Comparison of ENCODE assay signal across 9 mouse cellular contexts in the genomic region with DNA sequence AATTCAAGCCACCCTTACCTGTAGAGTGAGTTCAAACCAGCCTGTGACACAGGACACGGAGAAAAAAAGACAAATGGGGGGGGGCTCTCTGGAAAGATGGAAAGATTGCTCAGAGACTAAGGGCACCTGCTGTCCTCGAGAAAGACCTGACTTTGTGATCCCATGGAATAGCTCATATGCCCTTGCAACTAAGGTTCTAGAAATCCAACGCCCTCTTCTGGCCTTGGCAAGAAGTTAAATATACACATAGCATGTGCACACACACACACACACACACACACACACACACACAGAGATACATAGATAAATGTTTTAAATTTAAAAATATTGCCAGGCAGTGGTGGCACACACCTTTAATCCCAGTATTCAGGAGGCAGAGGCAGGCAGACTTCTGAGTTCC. TPM values are rescaled to one million over a fixed set of nuclear protein-coding genes. Genes with fewer than 3 reads are reported as not detected.
A peak's percentile ranks its signal among the peaks of the same experiment; 100 is the strongest.
DNase-seq lines count a peak whose midpoint lies in the region; ATAC-seq and TF ChIP-seq lines count a peak whose summit lies in the region.
"Had no signal": no experiment of that assay in that cellular context is flagged by ENCODE, and none has a peak within 500 bp of the region (broad histone marks: within the 10 kb centered on the region; RNA-seq: fewer than 3 reads in every experiment).

No protein-coding gene starts in this region.

- no peaks in the 10 kb centered on the region for H3K36me3 ChIP-seq in kidney, embryonic 16.5 days (ENCODE audit: insufficient read depth, low read length)
- H3K36me3 ChIP-seq in embryonic facial prominence, embryonic 10.5 days (replicated peaks) = no peaks in the 10 kb centered on the region
- H3K36me3 ChIP-seq in intestine, postnatal 0 days (ENCODE audit: control insufficient read depth, insufficient read depth) = no peaks in the 10 kb centered on the region; the same call in 1 of the 2 replicates
- H3K36me3 ChIP-seq in neural tube, embryonic 14.5 days (ENCODE audit: control insufficient read depth, insufficient read depth, low read length) = no peaks in the 10 kb centered on the region

- ATAC-seq in kidney, embryonic 16.5 days (ENCODE audit: low FRiP score, low TSS enrichment) = no peak
- ATAC-seq in intestine, postnatal 0 days = no peak
- no peak for ATAC-seq in neural tube, embryonic 14.5 days (ENCODE audit: low read depth)

- no peak overlapping the region for H3K27ac ChIP-seq in kidney, embryonic 16.5 days (ENCODE audit: low read length)
- H3K27ac ChIP-seq in embryonic facial prominence, embryonic 10.5 days (replicated peaks) = peak overlapping the region; percentile 91
- no peak overlapping the region for H3K27ac ChIP-seq in intestine, postnatal 0 days (ENCODE audit: low read depth, low read length)
- no peak overlapping the region for H3K27ac ChIP-seq in neural tube, embryonic 14.5 days (ENCODE audit: low read depth, low read length)

- H3K4me3 ChIP-seq in kidney, embryonic 16.5 days (ENCODE audit: low read length) = no peak overlapping the region
- peak overlapping the region; percentile 80 for H3K4me3 ChIP-seq in embryonic facial prominence, embryonic 10.5 days
- no peak overlapping the region for H3K4me3 ChIP-seq in intestine, postnatal 0 days (ENCODE audit: low read depth, low read length)
- peak overlapping the region; percentile 61; the same call in 1 of the 2 replicates for H3K4me3 ChIP-seq in neural tube, embryonic 14.5 days (ENCODE audit: low read depth, low read length)

- peak overlapping the region; percentile 87 for H3K4me2 ChIP-seq in kidney, embryonic 16.5 days (replicated peaks; ENCODE audit: low read depth, low read length)
- peak overlapping the region; percentile 70 for H3K4me2 ChIP-seq in intestine, postnatal 0 days (replicated peaks; ENCODE audit: low read depth)
- H3K4me2 ChIP-seq in neural tube, embryonic 14.5 days (ENCODE audit: low read depth, low read length) = peak overlapping the region; percentile 73

- peaks cover 9% of the 10 kb centered on the region for H3K4me1 ChIP-seq in kidney, embryonic 16.5 days (ENCODE audit: insufficient read depth, low read length)
- H3K4me1 ChIP-seq in embryonic facial prominence, embryonic 10.5 days = peaks cover 19% of the 10 kb centered on the region
- H3K4me1 ChIP-seq in intestine, postnatal 0 days (replicated peaks; ENCODE audit: control insufficient read depth, insufficient read depth, low read length) = no peaks in the 10 kb centered on the region
- peaks cover 16% of the 10 kb centered on the region for H3K4me1 ChIP-seq in neural tube, embryonic 14.5 days (ENCODE audit: control insufficient read depth, insufficient read depth, low read length)

- no peaks in the 10 kb centered on the region for H3K9me3 ChIP-seq in kidney, embryonic 16.5 days (ENCODE audit: low read length)
- no peaks in the 10 kb centered on the region for H3K9me3 ChIP-seq in embryonic facial prominence, embryonic 10.5 days
- no peaks in the 10 kb centered on the region for H3K9me3 ChIP-seq in intestine, postnatal 0 days (ENCODE audit: control insufficient read depth)
- no peaks in the 10 kb centered on the region for H3K9me3 ChIP-seq in neural tube, embryonic 14.5 days (ENCODE audit: control insufficient read depth, low read length)

- H3K27me3 ChIP-seq in kidney, embryonic 16.5 days (ENCODE audit: insufficient read depth, low read length) = no peaks in the 10 kb centered on the region
- H3K27me3 ChIP-seq in embryonic facial prominence, embryonic 10.5 days (replicated peaks; ENCODE audit: low read depth, poor library complexity, severe bottlenecking) = no peaks in the 10 kb centered on the region
- no peaks in the 10 kb centered on the region for H3K27me3 ChIP-seq in intestine, postnatal 0 days (replicated peaks; ENCODE audit: control insufficient read depth, insufficient read depth, low read length)
- no peaks in the 10 kb centered on the region for H3K27me3 ChIP-seq in neural tube, embryonic 14.5 days (ENCODE audit: control insufficient read depth, insufficient read depth, low read length)

- peak; percentile 33; the same call in 1 of the 2 replicates for TF ChIP-seq CTCF in intestine, postnatal 0 days (IDR thresholded peaks at IDR 0.05; ENCODE audit: low read depth)

- WGBS in kidney, embryonic 16.5 days = 51% methylated on average over 3 of the region's 3 CpGs
- 52% methylated on average over 3 of the region's 3 CpGs for WGBS in embryonic facial prominence, embryonic 10.5 days
- WGBS in intestine, postnatal 0 days = 43% methylated on average over 3 of the region's 3 CpGs
- WGBS in neural tube, embryonic 14.5 days = 38% methylated on average over 3 of the region's 3 CpGs

- DNase-seq in kidney, postnatal 36 days = no peak
- DNase-seq in embryonic facial prominence, embryonic 10.5 days (ENCODE audit: low spot score) = no peak
- DNase-seq in spleen, adult 18-20 months = no peak
- DNase-seq in left cerebral cortex, postnatal 25 days (ENCODE audit: low spot score in 2 of 2) = no peak
- DNase-seq in gastrocnemius, postnatal 14 days = no peak

- peak overlapping the region; percentile 77; the same call in 1 of the 2 replicates for H3K9ac ChIP-seq in kidney, embryonic 16.5 days (replicated peaks; ENCODE audit: low read length)
- H3K9ac ChIP-seq in intestine, postnatal 0 days (ENCODE audit: low read depth, low read length) = no peak overlapping the region
- no peak overlapping the region for H3K9ac ChIP-seq in neural tube, embryonic 14.5 days (replicated peaks; ENCODE audit: low read depth, low read length)

- intact Hi-C loops in left cerebral cortex, postnatal 25 days (cut with DNase I) = no loop called here
- intact Hi-C loops in gastrocnemius, postnatal 14 days (cut with DNase I; ENCODE audit: low total_unique reads) = loop anchor here (10.0 kb wide), 1 partner anchor 55 kb away; a partner anchor contains a TSS

RNA-seq across cellular contexts. Expression of a gene that starts 0.9 kb away (rescaled TPM):
- 19.9 and 22.3 TPM in 2 replicates for polyA plus RNA-seq in kidney, embryonic 16.5 days (2015; fragmentation: Nextera tagmentation; extraction: Ambion mirVana)
- polyA plus RNA-seq in embryonic facial prominence, embryonic 10.5 days (2016; fragmentation: Nextera tagmentation; extraction: Ambion mirVana) = 17.3 and 20.6 TPM in 2 replicates
- polyA plus RNA-seq in intestine, postnatal 0 days (2015; fragmentation: Nextera tagmentation; extraction: Ambion mirVana) = 8.1 and 9.2 TPM in 2 replicates
- polyA plus RNA-seq in neural tube, embryonic 14.5 days (2014; fragmentation: Nextera tagmentation; extraction: Ambion mirVana) = 48.2 and 55.9 TPM in 2 replicates
- 100 to 1,000 TPM; 120 to 139 TPM for total RNA-seq in left cerebral cortex, postnatal 25 days (2021)
- 1 to 10 TPM; 6.4 to 7.4 TPM for total RNA-seq in gastrocnemius, postnatal 14 days (2021)

RNA-seq across cellular contexts. Expression of a gene that starts 36.5 kb away (rescaled TPM):
- 25.0 and 26.8 TPM in 2 replicates for polyA plus RNA-seq in kidney, embryonic 16.5 days (2015; fragmentation: Nextera tagmentation; extraction: Ambion mirVana)
- polyA plus RNA-seq in embryonic facial prominence, embryonic 10.5 days (2016; fragmentation: Nextera tagmentation; extraction: Ambion mirVana) = 22.4 and 24.1 TPM in 2 replicates
- polyA plus RNA-seq in intestine, postnatal 0 days (2015; fragmentation: Nextera tagmentation; extraction: Ambion mirVana) = 9.3 and 10.5 TPM in 2 replicates
- polyA plus RNA-seq in neural tube, embryonic 14.5 days (2014; fragmentation: Nextera tagmentation; extraction: Ambion mirVana) = 29.4 and 30.1 TPM in 2 replicates
- 10 to 100 TPM; 40.3 to 44.2 TPM for total RNA-seq in left cerebral cortex, postnatal 25 days (2021)
- total RNA-seq in gastrocnemius, postnatal 14 days (2021) = 1 to 10 TPM; 5.4 TPM

RNA-seq across cellular contexts. Expression of a gene that starts 46.9 kb away (rescaled TPM):
- polyA plus RNA-seq in kidney, embryonic 16.5 days (2015; fragmentation: Nextera tagmentation; extraction: Ambion mirVana) = 6.5 and 7.0 TPM in 2 replicates
- polyA plus RNA-seq in embryonic facial prominence, embryonic 10.5 days (2016; fragmentation: Nextera tagmentation; extraction: Ambion mirVana) = 28.3 and 29.4 TPM in 2 replicates
- 2.3 and 2.4 TPM in 2 replicates for polyA plus RNA-seq in intestine, postnatal 0 days (2015; fragmentation: Nextera tagmentation; extraction: Ambion mirVana)
- polyA plus RNA-seq in neural tube, embryonic 14.5 days (2014; fragmentation: Nextera tagmentation; extraction: Ambion mirVana) = 144 and 200 TPM in 2 replicates
- total RNA-seq in left cerebral cortex, postnatal 25 days (2021) = 100 to 1,000 TPM; 264 to 286 TPM
- not detected for total RNA-seq in gastrocnemius, postnatal 14 days (2021)
- polyA plus RNA-seq: spleen, adult 2 months had no signal

RNA-seq across cellular contexts. Expression of a gene that starts 52.7 kb away (rescaled TPM):
- 29.3 and 30.7 TPM in 2 replicates for polyA plus RNA-seq in kidney, embryonic 16.5 days (2015; fragmentation: Nextera tagmentation; extraction: Ambion mirVana)
- 103 and 116 TPM in 2 replicates for polyA plus RNA-seq in embryonic facial prominence, embryonic 10.5 days (2016; fragmentation: Nextera tagmentation; extraction: Ambion mirVana)
- polyA plus RNA-seq in intestine, postnatal 0 days (2015; fragmentation: Nextera tagmentation; extraction: Ambion mirVana) = 0.61 and 0.81 TPM in 2 replicates
- polyA plus RNA-seq in neural tube, embryonic 14.5 days (2014; fragmentation: Nextera tagmentation; extraction: Ambion mirVana) = 5.3 and 10.0 TPM in 2 replicates
- total RNA-seq in left cerebral cortex, postnatal 25 days (2021) = 1 to 10 TPM; 2.3 to 3.5 TPM
- 1 to 10 TPM; 1.5 to 1.9 TPM for total RNA-seq in gastrocnemius, postnatal 14 days (2021)

Comparison
In these comparisons a context has a peak if more than half of its experiments do, and no peak if none do; other contexts are left out.
1. H3K4me3 ChIP-seq: peak in embryonic facial prominence, embryonic 10.5 days (single experiment) and neural tube, embryonic 14.5 days (single experiment); none in kidney, embryonic 16.5 days (single experiment) and intestine, postnatal 0 days (single experiment).
2. Peak in every context shown above with its lines, with median percentiles within 50 percentile points of each other: H3K4me2 ChIP-seq.